In genomic region chr2:155774261-155774926, GRCm38 (mm10) we compare ENCODE assay signal across 12 mouse cellular contexts. TPM values are rescaled to one million over a fixed set of nuclear protein-coding genes. Genes with fewer than 3 reads are reported as not detected.
DNase-seq lines count a peak whose midpoint lies in the region; ATAC-seq lines count a peak whose summit lies in the region.
"Had no signal": no experiment of that assay in that cellular context is flagged by ENCODE, and none has a peak within 500 bp of the region (broad histone marks: within the 10 kb centered on the region; RNA-seq: fewer than 3 reads in every experiment).

No protein-coding gene starts in this region.

- H3K36me3 ChIP-seq in kidney, embryonic 14.5 days (ENCODE audit: control insufficient read depth, insufficient read depth, low read length): no peaks in the 10 kb centered on the region
- H3K36me3 ChIP-seq in embryonic facial prominence, embryonic 10.5 days (replicated peaks): no peaks in the 10 kb centered on the region
- no peaks in the 10 kb centered on the region for H3K36me3 ChIP-seq in limb, embryonic 10.5 days
- no peaks in the 10 kb centered on the region for H3K36me3 ChIP-seq in neural tube, embryonic 15.5 days
- H3K36me3 ChIP-seq: G1E had no signal

- no peak overlapping the region for H3K27ac ChIP-seq in kidney, embryonic 14.5 days (ENCODE audit: low read depth, low read length)
- H3K27ac ChIP-seq in embryonic facial prominence, embryonic 10.5 days (replicated peaks): no peak overlapping the region
- no peak overlapping the region for H3K27ac ChIP-seq in limb, embryonic 10.5 days
- no peak overlapping the region; the same call in 1 of the 2 replicates for H3K27ac ChIP-seq in neural tube, embryonic 15.5 days (replicated peaks)

- WGBS in kidney, embryonic 14.5 days: 59% methylated on average over 11 of the region's 11 CpGs
- WGBS in embryonic facial prominence, embryonic 10.5 days: 59% methylated on average over 11 of the region's 11 CpGs
- WGBS in limb, embryonic 10.5 days: 63% methylated on average over 11 of the region's 11 CpGs
- 50% methylated on average over 11 of the region's 11 CpGs for WGBS in neural tube, embryonic 15.5 days

- H3K9me3 ChIP-seq in kidney, embryonic 14.5 days (ENCODE audit: control insufficient read depth, low read length): no peaks in the 10 kb centered on the region
- no peaks in the 10 kb centered on the region for H3K9me3 ChIP-seq in embryonic facial prominence, embryonic 10.5 days
- no peaks in the 10 kb centered on the region for H3K9me3 ChIP-seq in limb, embryonic 10.5 days (replicated peaks)
- no peaks in the 10 kb centered on the region for H3K9me3 ChIP-seq in neural tube, embryonic 15.5 days (replicated peaks)

- no peak for ATAC-seq in kidney, embryonic 14.5 days (ENCODE audit: low FRiP score, low TSS enrichment)
- no peak for ATAC-seq in neural tube, embryonic 15.5 days (ENCODE audit: low FRiP score)

- H3K9ac ChIP-seq in kidney, embryonic 14.5 days (ENCODE audit: low read depth, low read length): no peak overlapping the region
- peak overlapping the region; percentile 84; the same call in 1 of the 2 replicates for H3K9ac ChIP-seq in neural tube, embryonic 15.5 days (replicated peaks)

- peaks cover 40% of the 10 kb centered on the region for H3K27me3 ChIP-seq in kidney, embryonic 14.5 days (ENCODE audit: control insufficient read depth, insufficient read depth, low read length)
- peaks cover 63% of the 10 kb centered on the region for H3K27me3 ChIP-seq in embryonic facial prominence, embryonic 10.5 days (replicated peaks; ENCODE audit: low read depth, poor library complexity, severe bottlenecking)
- H3K27me3 ChIP-seq in limb, embryonic 10.5 days (ENCODE audit: low read depth, poor library complexity, severe bottlenecking): peaks cover 67% of the 10 kb centered on the region
- peaks cover 16% of the 10 kb centered on the region for H3K27me3 ChIP-seq in neural tube, embryonic 15.5 days (replicated peaks)

- peaks cover 3% of the 10 kb centered on the region; the same call in 1 of the 2 replicates for H3K4me1 ChIP-seq in kidney, embryonic 14.5 days (ENCODE audit: control insufficient read depth, insufficient read depth, low read length)
- H3K4me1 ChIP-seq in embryonic facial prominence, embryonic 10.5 days: peaks cover 9% of the 10 kb centered on the region
- peaks cover 10% of the 10 kb centered on the region for H3K4me1 ChIP-seq in limb, embryonic 10.5 days
- peaks cover 41% of the 10 kb centered on the region for H3K4me1 ChIP-seq in neural tube, embryonic 15.5 days

- peak overlapping the region; percentile 41; the same call in 1 of the 2 replicates for H3K4me3 ChIP-seq in kidney, embryonic 14.5 days (ENCODE audit: low read length)
- H3K4me3 ChIP-seq in embryonic facial prominence, embryonic 10.5 days: peak overlapping the region; percentile 68
- peak overlapping the region; percentile 63 for H3K4me3 ChIP-seq in limb, embryonic 10.5 days
- peak overlapping the region; percentile 79 for H3K4me3 ChIP-seq in neural tube, embryonic 15.5 days (replicated peaks)

- H3K4me2 ChIP-seq in kidney, embryonic 14.5 days (replicated peaks; ENCODE audit: low read depth, low read length): peak overlapping the region; percentile 99
- peak overlapping the region; percentile 83 for H3K4me2 ChIP-seq in neural tube, embryonic 15.5 days

- DNase-seq in kidney, postnatal 36 days: no peak
- DNase-seq in embryonic facial prominence, embryonic 10.5 days (ENCODE audit: low spot score): no peak
- no peak for DNase-seq in limb, embryonic 10.5 days (ENCODE audit: low spot score)
- DNase-seq in layer of hippocampus, adult 9-10 months (ENCODE audit: low spot score): no peak
- DNase-seq in left cerebral cortex, adult 8-10 months (ENCODE audit: low spot score in 2 of 2): no peak
- no peak for DNase-seq in natural killer cell, adult 2 months (ENCODE audit: low spot score in 2 of 2)

RNA-seq across cellular contexts. Expression of gene Mmp24, which starts 0.7 kb away (rescaled TPM):
- polyA plus RNA-seq in kidney, embryonic 14.5 days (2014; fragmentation: Nextera tagmentation; extraction: Ambion mirVana): not detected in 2 replicates
- polyA plus RNA-seq in embryonic facial prominence, embryonic 10.5 days (2016; fragmentation: Nextera tagmentation; extraction: Ambion mirVana): 0.30 and 0.44 TPM in 2 replicates
- 0.05 TPM in 1 of 2 replicates, not detected in the other for polyA plus RNA-seq in limb, embryonic 10.5 days (2016; fragmentation: Nextera tagmentation; extraction: Ambion mirVana)
- 13.6 and 16.2 TPM in 2 replicates for polyA plus RNA-seq in neural tube, embryonic 15.5 days (2015; fragmentation: Nextera tagmentation; extraction: Ambion mirVana)
- 10 to 100 TPM; 29.2 to 30.8 (median 29.9) TPM for total RNA-seq in left cerebral cortex, adult 8-10 months (2022)
- total RNA-seq: liver, adult 2 months; neutrophil, adult 5-6 weeks had no signal
- polyA plus RNA-seq: G1E had no signal

RNA-seq across cellular contexts. Expression of gene Procr, which starts 23.5 kb away (rescaled TPM):
- 7.7 and 8.2 TPM in 2 replicates for polyA plus RNA-seq in kidney, embryonic 14.5 days (2014; fragmentation: Nextera tagmentation; extraction: Ambion mirVana)
- 1.0 and 1.8 TPM in 2 replicates for polyA plus RNA-seq in embryonic facial prominence, embryonic 10.5 days (2016; fragmentation: Nextera tagmentation; extraction: Ambion mirVana)
- 0.87 and 1.9 TPM in 2 replicates for polyA plus RNA-seq in limb, embryonic 10.5 days (2016; fragmentation: Nextera tagmentation; extraction: Ambion mirVana)
- 4.2 and 5.0 TPM in 2 replicates for polyA plus RNA-seq in neural tube, embryonic 15.5 days (2015; fragmentation: Nextera tagmentation; extraction: Ambion mirVana)
- 1 to 10 TPM in 3 of 4 experiments, under 1 TPM in 1; 0.76 to 2.5 (median 1.9) TPM for total RNA-seq in left cerebral cortex, adult 8-10 months (2022)
- total RNA-seq: neutrophil, adult 5-6 weeks had no signal

RNA-seq across cellular contexts. Expression of gene Gm17581, which starts 38.7 kb away (rescaled TPM):
- not detected in 2 replicates for polyA plus RNA-seq in kidney, embryonic 14.5 days (2014; fragmentation: Nextera tagmentation; extraction: Ambion mirVana)
- polyA plus RNA-seq in embryonic facial prominence, embryonic 10.5 days (2016; fragmentation: Nextera tagmentation; extraction: Ambion mirVana): not detected in 2 replicates
- not detected in 2 replicates for polyA plus RNA-seq in limb, embryonic 10.5 days (2016; fragmentation: Nextera tagmentation; extraction: Ambion mirVana)
- not detected in 2 replicates for polyA plus RNA-seq in neural tube, embryonic 15.5 days (2015; fragmentation: Nextera tagmentation; extraction: Ambion mirVana)
- not detected for total RNA-seq in left cerebral cortex, adult 8-10 months (2022)
- total RNA-seq: G1E; liver, adult 2 months; neutrophil, adult 5-6 weeks had no signal
- polyA plus RNA-seq: G1E; liver, adult 2 months; thymus, postnatal 0 days had no signal

RNA-seq across cellular contexts. Expression of gene BC029722, which starts 44.8 kb away (rescaled TPM):
- polyA plus RNA-seq in kidney, embryonic 14.5 days (2014; fragmentation: Nextera tagmentation; extraction: Ambion mirVana): 7.8 and 11.4 TPM in 2 replicates
- polyA plus RNA-seq in embryonic facial prominence, embryonic 10.5 days (2016; fragmentation: Nextera tagmentation; extraction: Ambion mirVana): 7.1 and 8.4 TPM in 2 replicates
- 8.0 and 8.2 TPM in 2 replicates for polyA plus RNA-seq in limb, embryonic 10.5 days (2016; fragmentation: Nextera tagmentation; extraction: Ambion mirVana)
- polyA plus RNA-seq in neural tube, embryonic 15.5 days (2015; fragmentation: Nextera tagmentation; extraction: Ambion mirVana): 44.9 and 45.3 TPM in 2 replicates
- 10 to 100 TPM; 56.9 to 63.1 (median 60.3) TPM for total RNA-seq in left cerebral cortex, adult 8-10 months (2022)

RNA-seq across cellular contexts. Expression of gene Edem2, which starts 45.1 kb away (rescaled TPM):
- polyA plus RNA-seq in kidney, embryonic 14.5 days (2014; fragmentation: Nextera tagmentation; extraction: Ambion mirVana): 27.4 and 36.0 TPM in 2 replicates
- polyA plus RNA-seq in embryonic facial prominence, embryonic 10.5 days (2016; fragmentation: Nextera tagmentation; extraction: Ambion mirVana): 27.0 and 28.6 TPM in 2 replicates
- 22.1 and 26.6 TPM in 2 replicates for polyA plus RNA-seq in limb, embryonic 10.5 days (2016; fragmentation: Nextera tagmentation; extraction: Ambion mirVana)
- 40.1 and 43.4 TPM in 2 replicates for polyA plus RNA-seq in neural tube, embryonic 15.5 days (2015; fragmentation: Nextera tagmentation; extraction: Ambion mirVana)
- total RNA-seq in left cerebral cortex, adult 8-10 months (2022): 10 to 100 TPM; 21.9 to 23.9 (median 23.3) TPM

Comparison
In these comparisons a context has a peak if more than half of its experiments do, and no peak if none do; other contexts are left out.
1. RNA of gene Mmp24, which starts 0.7 kb away (polyA plus RNA-seq): 13.6 to 16.2 TPM in neural tube, embryonic 15.5 days; 0.30 to 0.44 TPM in embryonic facial prominence, embryonic 10.5 days, 0.05 TPM in limb, embryonic 10.5 days and not detected in kidney, embryonic 14.5 days; every median in the first group is over 10 times any median in the second.
2. Peak in every context shown above with its lines, with median percentiles within 50 percentile points of each other: H3K4me3 ChIP-seq.